Mouse (Mus musculus) ES-Bruce4 (cell line): ENCODE measurements around the gene Aifm3. TPM values are rescaled to one million over a fixed set of nuclear protein-coding genes. Genes with fewer than 3 reads are reported as not detected.

Source experiments
- H3K27ac ChIP-seq: 2 replicates; pipeline ENCODE4 v1.5.1; 2012; ENCODE audit warnings: low read length, inconsistent platforms; ENCODE audit not compliant: insufficient read depth
- H3K27me3 ChIP-seq: 2 replicates; pipeline ENCODE4 v1.6.1; 2012; ENCODE audit warnings: mild to moderate bottlenecking, low read length, inconsistent platforms; ENCODE audit not compliant: control insufficient read depth, poor library complexity, insufficient read depth, severe bottlenecking
- H3K36me3 ChIP-seq: 2 replicates; pipeline ENCODE4 v1.6.1; 2012; ENCODE audit warnings: inconsistent platforms, mild to moderate bottlenecking, low read length, moderate library complexity; ENCODE audit not compliant: control insufficient read depth, poor library complexity, insufficient read depth, severe bottlenecking
- H3K4me1 ChIP-seq: one replicate; pipeline ENCODE4 v1.8.1; 2011; ENCODE audit warnings: low read length; ENCODE audit not compliant: control insufficient read depth, insufficient read depth
- H3K4me3 ChIP-seq: 2 replicates; pipeline ENCODE4 v1.5.1; 2011; ENCODE audit warnings: low read depth, mild to moderate bottlenecking, low read length
- H3K9ac ChIP-seq: 2 replicates; pipeline ENCODE4 v1.6.1; 2012; ENCODE audit warnings: low read depth, mild to moderate bottlenecking, inconsistent platforms; ENCODE audit not compliant: poor library complexity, severe bottlenecking
- H3K9me3 ChIP-seq: replicated peaks from 2 replicates; pipeline ENCODE4 v1.6.1; 2012; ENCODE audit warnings: mild to moderate bottlenecking, low read length, inconsistent platforms; ENCODE audit not compliant: control insufficient read depth, poor library complexity, insufficient read depth, severe bottlenecking
- CTCF ChIP-seq: IDR thresholded peaks from one replicate; pipeline ENCODE4 v1.8.1; 2011; ENCODE audit warnings: low read depth, low read length
- EP300 ChIP-seq: IDR thresholded peaks from 2 replicates; pipeline ENCODE4 v1.6.1; 2011; ENCODE audit warnings: low read depth, low read length; ENCODE audit not compliant: insufficient read depth
- POLR2A ChIP-seq: IDR thresholded peaks from one replicate; pipeline ENCODE4 v1.8.1; 2011; ENCODE audit warnings: low read length; ENCODE audit not compliant: insufficient read depth
- polyA plus RNA-seq: library from polyadenylated mRNA; stranded (reverse); fragments of >200 nt; gene quantifications from 2 replicates; pipeline ENCODE4 v1.2.4, GENCODE M21; 2011; ENCODE audit warnings: low read depth; ENCODE audit not compliant: missing spikeins, insufficient read depth, insufficient read length

Aifm3 gene
- polyA plus RNA-seq, 1 experiment, result 6.4 TPM

GRCm38 (mm10) chr16:17530640-17531288 lies 41.4 kb downstream of the Aifm3 start, which contains the start of gene Thap7:
TSS of gene Thap7 (minus strand) at chr16:17531136.
- TF ChIP-seq CTCF (no peak), EP300 (peak; percentile 42; the same call in 1 of the 2 replicates), POLR2A (peak; percentile 75)
- Histone ChIP-seq H3K9ac (peak within 1 kb of the TSS; percentile 69), H3K27me3 (no peaks in the 10 kb centered on the region), H3K4me3 (peak within 1 kb of the TSS; percentile 95), H3K9me3 (no peaks in the 10 kb centered on the region), H3K36me3 (no peaks in the 10 kb centered on the region; the same call in 1 of the 2 replicates), H3K4me1 (peaks cover 3% of the 10 kb centered on the region), H3K27ac (peak within 1 kb of the TSS; percentile 35)

- Histone ChIP-seq H3K36me3 (no peaks in the 10 kb centered on the region; the same call in 1 of the 2 replicates), H3K4me1 (peaks cover 3% of the 10 kb centered on the region), H3K27ac (peak overlapping the region; percentile 26; the same call in 1 of the 2 replicates), H3K27me3 (no peaks in the 10 kb centered on the region), H3K9me3 (no peaks in the 10 kb centered on the region), H3K9ac (peak overlapping the region; percentile 69; the same call in 1 of the 2 replicates), H3K4me3 (no peak overlapping the region)
- TF ChIP-seq EP300 (no peak), POLR2A (no peak), CTCF (peak; percentile 49)
Measured at GRCm38 (mm10) chr16:17532271-17532670, 42.9 kb downstream of the Aifm3 start.

- no peak overlapping the region for H3K9ac ChIP-seq
- no peaks in the 10 kb centered on the region for H3K9me3 ChIP-seq
- peak overlapping the region; percentile 26; the same call in 1 of the 2 replicates for H3K27ac ChIP-seq
- H3K36me3 ChIP-seq, result no peaks in the 10 kb centered on the region; the same call in 1 of the 2 replicates
- no peak overlapping the region for H3K4me3 ChIP-seq
- H3K4me1 ChIP-seq, result peaks cover 3% of the 10 kb centered on the region
- TF ChIP-seq CTCF (no peak), EP300 (no peak), POLR2A (no peak)
- H3K27me3 ChIP-seq, result no peaks in the 10 kb centered on the region
Measured at GRCm38 (mm10) chr16:17532676-17533329, 43.4 kb downstream of the Aifm3 start.

GRCm38 (mm10) chr16:17536584-17536983 lies 47.2 kb downstream of the Aifm3 start:
- Histone ChIP-seq H3K9me3 (no peaks in the 10 kb centered on the region), H3K27me3 (no peaks in the 10 kb centered on the region), H3K9ac (no peak overlapping the region), H3K27ac (no peak overlapping the region), H3K4me3 (no peak overlapping the region), H3K4me1 (peaks cover 3% of the 10 kb centered on the region), H3K36me3 (no peaks in the 10 kb centered on the region)
- TF ChIP-seq CTCF, result no peak

- Histone ChIP-seq H3K4me1 (no peaks in the 10 kb centered on the region), H3K27ac (no peak overlapping the region), H3K9ac (no peak overlapping the region), H3K27me3 (no peaks in the 10 kb centered on the region), H3K9me3 (no peaks in the 10 kb centered on the region), H3K36me3 (no peaks in the 10 kb centered on the region), H3K4me3 (no peak overlapping the region)
- no peak for TF ChIP-seq POLR2A
- no peak for TF ChIP-seq CTCF
- TF ChIP-seq EP300, result no peak
Measured at GRCm38 (mm10) chr16:17542632-17543031, 53.2 kb downstream of the Aifm3 start.

- Histone ChIP-seq H3K36me3 (no peaks in the 10 kb centered on the region), H3K27me3 (no peaks in the 10 kb centered on the region), H3K4me3 (no peak overlapping the region), H3K9me3 (no peaks in the 10 kb centered on the region), H3K9ac (no peak overlapping the region), H3K27ac (no peak overlapping the region), H3K4me1 (no peaks in the 10 kb centered on the region)
- no peak for TF ChIP-seq POLR2A
- TF ChIP-seq EP300, result no peak
- TF ChIP-seq CTCF, result no peak
Measured at GRCm38 (mm10) chr16:17552837-17553236, 63.4 kb downstream of the Aifm3 start.
